ENCODE assay signal across 18 mouse cellular contexts in genomic region chr4:140913565-140913964, GRCm38 (mm10). TPM values are rescaled to one million over a fixed set of nuclear protein-coding genes. Genes with fewer than 3 reads are reported as not detected.
DNase-seq lines count a peak whose midpoint lies in the region; TF ChIP-seq lines count a peak whose summit lies in the region.
"Had no signal": no experiment of that assay in that cellular context is flagged by ENCODE, and none has a peak within 500 bp of the region (broad histone marks: within the 10 kb centered on the region; RNA-seq: fewer than 3 reads in every experiment).

No protein-coding gene starts in this region.

- peak; percentile 7 for DNase-seq in gastrocnemius, adult 2 months
- DNase-seq in gastrocnemius, adult 18-20 months (ENCODE audit: low spot score): no peak
- peak; percentile 3 for DNase-seq in kidney, postnatal 10 days
- no peak for DNase-seq in kidney, adult 9 months
- peak; percentile 1 for DNase-seq in right cerebral cortex, postnatal 4 days
- DNase-seq in right cerebral cortex, postnatal 25 days: no peak
- DNase-seq: adrenal gland, postnatal 10 days; cerebellum, adult 11 months; cerebellum, adult 8-10 months; cerebellum, postnatal 14 days; embryo, embryonic 11 days; heart, postnatal 4 days had no signal

- no peak overlapping the region for H3K4me3 ChIP-seq in gastrocnemius, adult 2 months
- H3K4me3 ChIP-seq: embryonic facial prominence, embryonic 15.5 days; erythroblast, embryonic 14.5 days; forebrain, embryonic 10.5 days; heart, adult 2 months; heart, embryonic 12.5 days; hindbrain, embryonic 12.5 days had no signal

- intact Hi-C loops in gastrocnemius, adult 2 months (cut with DNase I): no loop called here

- no peak for TF ChIP-seq CTCF in gastrocnemius, adult 2 months (IDR thresholded peaks at IDR 0.05)

- no peak overlapping the region for H3K27ac ChIP-seq in gastrocnemius, adult 2 months
- H3K27ac ChIP-seq: embryonic facial prominence, embryonic 15.5 days; forebrain, embryonic 10.5 days; heart, adult 2 months; hindbrain, embryonic 12.5 days had no signal

RNA-seq across cellular contexts. Expression of gene Padi2, which starts 7.4 kb away (rescaled TPM):
- total RNA-seq in gastrocnemius, adult 2 months (2021): 100 to 1,000 TPM in 1 of 2 experiments, 10 to 100 TPM in 1; 77.0 to 273 TPM
- total RNA-seq in gastrocnemius, adult 18-20 months (2021): 100 to 1,000 TPM; 129 to 189 TPM

RNA-seq across cellular contexts. Expression of gene Sdhb, which starts 47.4 kb away (rescaled TPM):
- 100 to 1,000 TPM; 483 to 898 TPM for total RNA-seq in gastrocnemius, adult 2 months (2021)
- 100 to 1,000 TPM; 630 to 677 TPM for total RNA-seq in gastrocnemius, adult 18-20 months (2021)

Comparison
In these comparisons a context has a peak if more than half of its experiments do, and no peak if none do; other contexts are left out.
1. DNase-seq: peak in gastrocnemius, adult 2 months (single experiment), kidney, postnatal 10 days (single experiment) and right cerebral cortex, postnatal 4 days (single experiment); none in gastrocnemius, adult 18-20 months (single experiment), kidney, adult 9 months (single experiment) and right cerebral cortex, postnatal 25 days (single experiment).